Mouse (Mus musculus): ENCODE results near the gene Trpm4. TPM values are rescaled to one million over a fixed set of nuclear protein-coding genes. Genes with fewer than 3 reads are reported as not detected.
"Not testable (repeated sequence)": the region's sequence is repeated elsewhere in the genome, so short reads cannot be mapped to it uniquely, and the experiment has no call there.

The Trpm4 gene
- polyA plus RNA-seq, 1 experiment from 2014 or later = 19.6 TPM

GRCm38 (mm10) chr7:45257063-45257840 lies 76.3 kb downstream of the Trpm4 start:
- H3K27me3 ChIP-seq (ENCODE audit: control insufficient read depth, insufficient read depth, low read depth, low read length) = peaks cover 2% of the 10 kb centered on the region; the same call in 1 of the 2 replicates
- no peak overlapping the region for H3K9ac ChIP-seq (ENCODE audit: low read length)
- H3K4me3 ChIP-seq (ENCODE audit: low read length) = no peak overlapping the region
- 44% methylated on average over 11 of the region's 11 CpGs for WGBS
- H3K27ac ChIP-seq (ENCODE audit: low read length) = no peak overlapping the region
- no peak for ATAC-seq (ENCODE audit: low read depth)
- no peak overlapping the region for H3K4me2 ChIP-seq (ENCODE audit: low read depth, low read length)
- H3K4me1 ChIP-seq (replicated peaks; ENCODE audit: control insufficient read depth, insufficient read depth, low read length) = no peaks in the 10 kb centered on the region
- no peaks in the 10 kb centered on the region for H3K36me3 ChIP-seq (ENCODE audit: control insufficient read depth, insufficient read depth, low read length)
- H3K9me3 ChIP-seq (ENCODE audit: control insufficient read depth, low read length) = no peaks in the 10 kb centered on the region

GRCm38 (mm10) chr7:45255822-45256221 lies 77.8 kb downstream of the Trpm4 start:
- not testable (repeated sequence) for H3K36me3 ChIP-seq (ENCODE audit: control insufficient read depth, insufficient read depth, low read length); H3K4me1 ChIP-seq (replicated peaks; ENCODE audit: control insufficient read depth, insufficient read depth, low read length); H3K27me3 ChIP-seq (ENCODE audit: control insufficient read depth, insufficient read depth, low read depth, low read length); H3K4me2 ChIP-seq (ENCODE audit: low read depth, low read length); ATAC-seq (ENCODE audit: low read depth); H3K27ac ChIP-seq (ENCODE audit: low read length); H3K9me3 ChIP-seq (ENCODE audit: control insufficient read depth, low read length); H3K4me3 ChIP-seq (ENCODE audit: low read length); H3K9ac ChIP-seq (ENCODE audit: low read length)
- 54% methylated on average over 5 of the region's 7 CpGs for WGBS

DNA sequence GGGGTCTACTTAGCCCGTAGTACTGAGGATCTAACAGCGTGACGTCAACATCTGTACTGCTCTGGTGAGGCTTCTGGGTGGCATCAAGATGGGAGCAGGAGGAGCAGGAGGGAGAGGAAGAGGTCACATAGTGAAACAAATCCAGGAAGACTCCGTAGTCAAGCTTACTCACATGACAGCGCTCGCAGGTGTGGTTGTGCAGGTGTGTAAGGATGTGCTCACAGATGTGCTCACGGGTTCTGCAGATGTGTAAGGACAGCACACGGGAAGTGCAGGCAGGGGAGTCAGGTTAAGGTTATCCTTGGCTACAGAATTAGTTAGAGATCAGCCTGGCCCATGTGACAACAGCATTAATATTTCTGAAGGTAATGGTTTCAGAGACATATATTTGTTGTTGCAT lies 79.8 kb downstream of the Trpm4 start:
- no peak overlapping the region for H3K27ac ChIP-seq (ENCODE audit: low read length)
- no peaks in the 10 kb centered on the region for H3K4me1 ChIP-seq (replicated peaks; ENCODE audit: control insufficient read depth, insufficient read depth, low read length)
- H3K9me3 ChIP-seq (ENCODE audit: control insufficient read depth, low read length) = no peaks in the 10 kb centered on the region
- 78% methylated on average over 8 of the region's 8 CpGs for WGBS
- no peak overlapping the region for H3K9ac ChIP-seq (ENCODE audit: low read length)
- no peak overlapping the region for H3K4me2 ChIP-seq (ENCODE audit: low read depth, low read length)
- no peaks in the 10 kb centered on the region for H3K27me3 ChIP-seq (ENCODE audit: control insufficient read depth, insufficient read depth, low read depth, low read length)
- no peak overlapping the region for H3K4me3 ChIP-seq (ENCODE audit: low read length)
- ATAC-seq (ENCODE audit: low read depth) = no peak
- no peaks in the 10 kb centered on the region for H3K36me3 ChIP-seq (ENCODE audit: control insufficient read depth, insufficient read depth, low read length)

Other genes starting within 250 kb of the Trpm4 start
- 308 and 326 TPM in 2 replicates for gene Rcn3, start 241.6 kb downstream of the Trpm4 start, polyA plus RNA-seq (2015; fragmentation: Nextera tagmentation; extraction: Ambion mirVana)
- 93.7 and 97.1 TPM in 2 replicates for gene Fcgrt, start 229.9 kb downstream of the Trpm4 start, polyA plus RNA-seq (2015; fragmentation: Nextera tagmentation; extraction: Ambion mirVana)
- 1,430 and 1,443 TPM in 2 replicates for gene Rps11, start 209.3 kb downstream of the Trpm4 start, polyA plus RNA-seq (2015; fragmentation: Nextera tagmentation; extraction: Ambion mirVana)
- 1,289 and 1,305 TPM in 2 replicates for gene Rpl13a, start 205.0 kb downstream of the Trpm4 start, polyA plus RNA-seq (2015; fragmentation: Nextera tagmentation; extraction: Ambion mirVana)
- 0.31 and 0.60 TPM in 2 replicates for gene Gm45713, start 197.5 kb downstream of the Trpm4 start, polyA plus RNA-seq (2015; fragmentation: Nextera tagmentation; extraction: Ambion mirVana)
- gene Flt3l, start 197.3 kb downstream of the Trpm4 start, polyA plus RNA-seq (2015; fragmentation: Nextera tagmentation; extraction: Ambion mirVana) = 2.4 and 3.0 TPM in 2 replicates
- gene Pih1d1, start 179.5 kb downstream of the Trpm4 start, polyA plus RNA-seq (2015; fragmentation: Nextera tagmentation; extraction: Ambion mirVana) = 99.2 and 100 TPM in 2 replicates
- 55.4 and 57.4 TPM in 2 replicates for gene Aldh16a1, start 179.2 kb downstream of the Trpm4 start, polyA plus RNA-seq (2015; fragmentation: Nextera tagmentation; extraction: Ambion mirVana)
- 0.34 and 0.99 TPM in 2 replicates for gene Slc17a7, start 169.8 kb downstream of the Trpm4 start, polyA plus RNA-seq (2015; fragmentation: Nextera tagmentation; extraction: Ambion mirVana)
- gene Gfy, start 154.2 kb downstream of the Trpm4 start, polyA plus RNA-seq (2015; fragmentation: Nextera tagmentation; extraction: Ambion mirVana) = not detected in 2 replicates
- gene Pth2, start 152.8 kb downstream of the Trpm4 start, polyA plus RNA-seq (2015; fragmentation: Nextera tagmentation; extraction: Ambion mirVana) = not detected in 2 replicates
- gene Ccdc155, start 128.9 kb downstream of the Trpm4 start, polyA plus RNA-seq (2015; fragmentation: Nextera tagmentation; extraction: Ambion mirVana) = 1.3 TPM in 2 replicates
- 0.84 and 1.6 TPM in 2 replicates for gene Dkkl1, start 121.6 kb downstream of the Trpm4 start, polyA plus RNA-seq (2015; fragmentation: Nextera tagmentation; extraction: Ambion mirVana)
- 134 and 148 TPM in 2 replicates for gene Tead2, start 118.0 kb downstream of the Trpm4 start, polyA plus RNA-seq (2015; fragmentation: Nextera tagmentation; extraction: Ambion mirVana)
- 3.0 and 4.6 TPM in 2 replicates for gene Cd37, start 94.7 kb downstream of the Trpm4 start, polyA plus RNA-seq (2015; fragmentation: Nextera tagmentation; extraction: Ambion mirVana)
- 0.23 TPM in 1 of 2 replicates, not detected in the other for gene Slc6a16, start 92.7 kb downstream of the Trpm4 start, polyA plus RNA-seq (2015; fragmentation: Nextera tagmentation; extraction: Ambion mirVana)
- not detected in 2 replicates for gene Slc6a21, start 56.3 kb downstream of the Trpm4 start, polyA plus RNA-seq (2015; fragmentation: Nextera tagmentation; extraction: Ambion mirVana)
- gene Hrc, start 1.5 kb upstream of the Trpm4 start, polyA plus RNA-seq (2015; fragmentation: Nextera tagmentation; extraction: Ambion mirVana) = 1.8 and 2.0 TPM in 2 replicates
- gene Ppfia3, start 33.2 kb upstream of the Trpm4 start, polyA plus RNA-seq (2015; fragmentation: Nextera tagmentation; extraction: Ambion mirVana) = 2.2 and 2.5 TPM in 2 replicates
- 0.53 TPM in 2 replicates for gene Lin7b, start 36.8 kb upstream of the Trpm4 start, polyA plus RNA-seq (2015; fragmentation: Nextera tagmentation; extraction: Ambion mirVana)
- gene Snrnp70, start 62.0 kb upstream of the Trpm4 start, polyA plus RNA-seq (2015; fragmentation: Nextera tagmentation; extraction: Ambion mirVana) = 181 and 191 TPM in 2 replicates
- not detected in 2 replicates for gene Kcna7, start 71.9 kb upstream of the Trpm4 start, polyA plus RNA-seq (2015; fragmentation: Nextera tagmentation; extraction: Ambion mirVana)
- gene Ntf5, start 79.9 kb upstream of the Trpm4 start, polyA plus RNA-seq (2015; fragmentation: Nextera tagmentation; extraction: Ambion mirVana) = 3.2 and 3.5 TPM in 2 replicates
- 2.3 and 3.3 TPM in 2 replicates for gene Lhb, start 87.0 kb upstream of the Trpm4 start, polyA plus RNA-seq (2015; fragmentation: Nextera tagmentation; extraction: Ambion mirVana)
- gene Gys1, start 101.1 kb upstream of the Trpm4 start, polyA plus RNA-seq (2015; fragmentation: Nextera tagmentation; extraction: Ambion mirVana) = 53.8 and 54.1 TPM in 2 replicates
- gene Ruvbl2, start 104.3 kb upstream of the Trpm4 start, polyA plus RNA-seq (2015; fragmentation: Nextera tagmentation; extraction: Ambion mirVana) = 159 and 160 TPM in 2 replicates
- gene Ftl1, start 126.1 kb upstream of the Trpm4 start, polyA plus RNA-seq (2015; fragmentation: Nextera tagmentation; extraction: Ambion mirVana) = 4,912 and 5,024 TPM in 2 replicates
- 135 and 136 TPM in 2 replicates for gene Bax, start 133.1 kb upstream of the Trpm4 start, polyA plus RNA-seq (2015; fragmentation: Nextera tagmentation; extraction: Ambion mirVana)
- gene Tulp2, start 148.1 kb upstream of the Trpm4 start, polyA plus RNA-seq (2015; fragmentation: Nextera tagmentation; extraction: Ambion mirVana) = 0.39 and 0.57 TPM in 2 replicates
- gene Gm45808, start 153.0 kb upstream of the Trpm4 start, polyA plus RNA-seq (2015; fragmentation: Nextera tagmentation; extraction: Ambion mirVana) = not detected in 2 replicates
- gene Dhdh, start 155.0 kb upstream of the Trpm4 start, polyA plus RNA-seq (2015; fragmentation: Nextera tagmentation; extraction: Ambion mirVana) = 3.6 and 3.7 TPM in 2 replicates
- gene Nucb1, start 176.6 kb upstream of the Trpm4 start, polyA plus RNA-seq (2015; fragmentation: Nextera tagmentation; extraction: Ambion mirVana) = 254 and 266 TPM in 2 replicates
- gene Ppp1r15a, start 192.5 kb upstream of the Trpm4 start, polyA plus RNA-seq (2015; fragmentation: Nextera tagmentation; extraction: Ambion mirVana) = 22.4 and 29.0 TPM in 2 replicates
- 2.3 and 3.4 TPM in 2 replicates for gene Plekha4, start 192.6 kb upstream of the Trpm4 start, polyA plus RNA-seq (2015; fragmentation: Nextera tagmentation; extraction: Ambion mirVana)
- gene Hsd17b14, start 221.1 kb upstream of the Trpm4 start, polyA plus RNA-seq (2015; fragmentation: Nextera tagmentation; extraction: Ambion mirVana) = 0.72 and 0.84 TPM in 2 replicates
- gene Bcat2, start 236.4 kb upstream of the Trpm4 start, polyA plus RNA-seq (2015; fragmentation: Nextera tagmentation; extraction: Ambion mirVana) = 59.5 and 60.0 TPM in 2 replicates